ENCODE assay signal across 22 mouse cellular contexts in genomic region chr4:140640242-140640523, GRCm38 (mm10).
"Had no signal": no experiment of that assay in that cellular context is flagged by ENCODE, and none has a peak within 500 bp of the region (broad histone marks: within the 10 kb centered on the region; RNA-seq: fewer than 3 reads in every experiment).

No protein-coding gene starts in this region.

- H3K4me2 ChIP-seq: limb, embryonic 12.5 days; limb, embryonic 15.5 days; liver, embryonic 11.5 days; lung, embryonic 14.5 days; midbrain, embryonic 12.5 days; midbrain, embryonic 15.5 days; neural tube, embryonic 12.5 days; neural tube, embryonic 15.5 days had no signal

- H3K27ac ChIP-seq: limb, embryonic 12.5 days; limb, embryonic 15.5 days; liver, embryonic 14.5 days; macrophage; midbrain, embryonic 12.5 days; midbrain, embryonic 15.5 days; neural tube, embryonic 12.5 days; stomach, postnatal 0 days had no signal

- H3K9ac ChIP-seq: limb, embryonic 12.5 days; limb, embryonic 15.5 days; liver, embryonic 14.5 days; liver, postnatal 0 days; lung, embryonic 14.5 days; midbrain, embryonic 15.5 days; neural tube, embryonic 12.5 days; neural tube, embryonic 15.5 days had no signal

- ATAC-seq: liver, postnatal 0 days; lung, postnatal 0 days; midbrain, embryonic 15.5 days had no signal

- H3K36me3 ChIP-seq: limb, embryonic 15.5 days; midbrain, embryonic 15.5 days; neural tube, embryonic 15.5 days had no signal

- H3K9me3 ChIP-seq: limb, embryonic 15.5 days; midbrain, embryonic 15.5 days; neural tube, embryonic 12.5 days; neural tube, embryonic 15.5 days had no signal

- H3K4me3 ChIP-seq: limb, embryonic 12.5 days; limb, embryonic 15.5 days; midbrain, embryonic 12.5 days; midbrain, embryonic 15.5 days; neural tube, embryonic 12.5 days; neural tube, embryonic 15.5 days had no signal

- DNase-seq: kidney, adult 9 months; kidney, postnatal 14 days; left cerebral cortex, postnatal 4 days; liver, postnatal 0 days; lung, embryonic 14.5 days; right cerebral cortex, adult 18-20 months; right cerebral cortex, postnatal 14 days; right cerebral cortex, postnatal 4 days; thymus, adult 2 months; thymus, postnatal 14 days; thymus, postnatal 4 days had no signal

- H3K27me3 ChIP-seq: limb, embryonic 12.5 days; limb, embryonic 15.5 days; midbrain, embryonic 12.5 days; midbrain, embryonic 15.5 days; neural tube, embryonic 12.5 days; neural tube, embryonic 15.5 days had no signal
